Mouse (Mus musculus): ENCODE results near the gene Olfr43.
A peak's percentile ranks its signal among the peaks of the same experiment; 100 is the strongest.

Olfr43 gene

DNA sequence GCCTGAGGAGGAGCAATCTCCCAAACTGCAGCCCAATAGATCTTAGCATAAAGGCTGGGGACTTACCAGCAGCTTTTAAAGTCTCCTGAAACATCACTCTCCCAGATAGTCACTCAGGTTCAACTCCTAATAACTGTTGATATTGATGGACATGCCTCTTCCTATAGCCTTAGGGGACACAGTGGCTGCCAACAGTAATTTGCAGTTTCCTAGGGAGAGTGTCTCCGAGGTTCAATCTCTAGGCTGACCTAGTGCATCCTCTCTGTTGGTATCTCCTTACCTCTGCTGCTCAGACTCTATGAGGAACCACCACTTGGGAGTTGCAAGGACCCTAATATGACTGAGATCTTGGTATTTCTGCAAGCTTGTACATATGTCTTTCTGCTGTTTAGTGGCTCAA, at the start of gene Olfr43:
Gene Olfr43 (minus strand): TSS at position 101 of the 400 bp plus-strand sequence.
- DNase-seq: no peak

DNA sequence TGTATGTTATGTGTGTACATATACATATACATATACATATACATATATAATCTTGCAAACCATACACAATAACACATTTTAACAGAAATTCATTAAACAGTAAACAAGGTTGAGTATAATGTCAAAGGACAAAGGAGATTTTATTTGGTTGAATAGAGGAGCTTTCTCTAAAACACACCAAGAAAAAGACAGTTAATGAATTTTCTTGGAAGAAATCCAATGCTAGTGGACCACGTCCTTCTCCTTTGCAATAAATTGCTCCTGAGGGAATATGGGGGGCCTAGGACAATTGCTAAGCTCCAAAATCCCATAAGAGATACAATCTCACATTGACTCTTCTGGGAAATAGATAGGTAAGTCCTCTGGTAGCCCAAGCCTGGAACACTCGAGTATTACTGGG, 48.3 kb upstream of the Olfr43 start, which contains the start of gene Olfr406:
Gene Olfr406 (plus strand): TSS at position 301 of the 400 bp plus-strand sequence.
- DNase-seq: no peak

DNA sequence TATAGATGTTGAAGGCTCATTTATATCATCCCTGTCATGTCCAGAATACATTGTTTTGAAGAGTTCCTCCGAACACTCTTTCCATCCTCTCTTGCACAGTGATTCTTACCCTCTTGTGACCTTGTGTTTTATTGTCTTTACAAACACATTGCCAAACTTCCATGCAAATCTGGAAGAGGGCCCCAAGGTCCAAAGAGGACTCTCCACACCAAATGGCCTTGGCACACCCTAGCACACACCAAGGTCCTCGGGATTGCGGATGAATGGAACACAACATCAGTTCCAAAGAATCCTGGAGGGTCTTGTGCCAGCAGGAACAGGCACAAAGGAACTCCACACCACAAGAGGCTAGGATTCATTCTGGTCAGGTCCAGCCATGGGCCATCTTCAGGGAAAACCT, 30.0 kb upstream of the Olfr43 start:
- no peak for DNase-seq

DNA sequence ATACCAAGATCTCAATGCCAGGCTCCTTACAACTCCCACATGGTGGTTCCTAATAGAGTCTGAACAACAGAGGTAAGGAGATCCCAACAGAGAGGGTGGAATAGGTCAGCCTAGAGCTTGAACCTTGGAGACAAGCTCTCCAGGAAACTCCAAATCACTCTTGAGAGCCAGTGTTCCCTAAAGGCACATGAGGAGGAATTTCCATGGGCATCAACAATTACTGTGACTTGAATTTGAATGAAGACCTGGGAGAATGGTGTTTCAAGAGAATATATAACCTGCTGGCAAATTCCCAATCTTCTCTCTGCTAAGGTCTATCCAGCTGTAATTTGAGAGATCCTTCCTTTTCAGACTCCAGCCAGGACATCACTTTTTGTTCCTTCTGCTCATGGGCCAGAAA, 25.2 kb downstream of the Olfr43 start, which contains the start of gene Olfr403:
Gene Olfr403 (plus strand): TSS at position 301 of the 400 bp plus-strand sequence.
- DNase-seq: no peak

DNA sequence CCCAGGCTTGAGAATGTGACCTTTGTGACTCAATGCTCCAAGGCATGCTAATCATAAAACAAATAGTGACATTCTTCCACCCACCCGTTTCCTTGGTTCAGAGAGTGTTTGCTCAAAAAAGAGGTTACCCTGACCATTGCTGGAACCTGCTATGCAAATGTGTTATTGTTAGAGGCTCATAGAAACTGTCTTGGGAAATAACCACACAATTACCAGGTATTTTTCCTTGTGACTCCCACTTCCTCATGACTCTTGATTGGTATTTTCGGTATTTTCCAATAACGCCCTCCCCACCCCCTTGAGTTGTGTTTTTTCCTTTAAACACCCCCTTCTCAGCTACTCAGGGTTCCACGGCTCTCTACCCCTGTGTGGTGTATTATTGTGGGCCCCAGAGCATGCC, 27.4 kb downstream of the Olfr43 start:
- no peak for DNase-seq

DNA sequence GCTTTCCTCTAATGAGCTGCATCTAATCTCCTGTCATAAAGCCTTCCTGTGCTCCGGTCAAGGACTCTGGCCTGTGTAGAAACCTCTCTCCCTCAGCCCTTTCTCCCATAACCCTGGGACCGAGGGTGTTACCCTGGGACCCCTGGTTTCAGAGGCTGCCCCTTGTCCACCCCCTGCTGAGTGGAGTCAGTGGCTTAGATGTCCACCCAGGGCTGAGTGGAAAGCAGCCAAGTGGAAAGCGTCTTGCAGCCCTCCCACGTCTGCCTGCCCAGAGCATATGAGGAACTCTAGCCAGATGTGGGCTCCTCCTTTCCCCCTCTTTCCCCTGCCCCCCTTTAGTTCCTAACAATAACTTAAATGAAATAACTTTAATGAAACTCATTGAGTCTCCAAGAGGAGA, 28.0 kb downstream of the Olfr43 start:
- DNase-seq: peak in 1 of 2 experiments; percentile 3

DNA sequence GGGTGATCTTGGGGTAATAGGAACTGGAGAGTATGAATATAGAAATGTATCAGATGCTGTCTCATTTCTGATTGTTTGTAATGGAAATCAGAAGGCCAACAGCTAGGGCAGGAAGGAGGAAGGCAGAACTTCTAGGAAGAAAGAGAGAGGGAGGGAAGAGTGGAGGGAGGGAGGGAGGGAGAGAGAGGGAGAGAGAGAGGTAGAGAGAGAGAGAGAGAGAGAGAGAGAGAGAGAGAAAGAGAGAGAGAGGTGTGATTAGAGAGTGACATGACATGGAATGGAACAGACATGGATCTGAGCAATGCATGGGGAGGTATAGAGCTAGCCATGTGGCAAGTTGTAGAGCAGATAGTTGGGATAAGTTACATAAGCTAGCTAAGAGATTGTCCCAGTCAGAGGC, 42.4 kb downstream of the Olfr43 start:
- no peak for DNase-seq
